Mouse (Mus musculus) cortical plate, adult 2 months (tissue): ENCODE results near the gene Irgq. TPM values are rescaled to one million over a fixed set of nuclear protein-coding genes. Genes with fewer than 3 reads are reported as not detected.

Source experiments
- H3K27ac ChIP-seq: fragments of 200-500 bp; 2 replicates; pipeline ENCODE4 v1.5.1; 2012; ENCODE audit warnings: low read length, control low read depth, inconsistent platforms; ENCODE audit not compliant: insufficient read depth
- H3K4me1 ChIP-seq: fragments of 200-500 bp; 2 replicates; pipeline ENCODE4 v1.6.1; 2011; ENCODE audit warnings: low read length; ENCODE audit not compliant: control insufficient read depth, insufficient read depth
- H3K4me3 ChIP-seq: fragments of 200-500 bp; 2 replicates; pipeline ENCODE4 v1.5.1; 2011; ENCODE audit warnings: mild to moderate bottlenecking, low read length, control low read depth; ENCODE audit not compliant: insufficient read depth
- CTCF ChIP-seq: fragments of 200-500 bp; IDR thresholded peaks from 2 replicates; pipeline ENCODE4 v1.5.1; 2011; ENCODE audit warnings: mild to moderate bottlenecking, control low read depth, low read length; ENCODE audit not compliant: insufficient read depth; ENCODE audit errors: extremely low read depth
- POLR2A ChIP-seq: fragments of 200-500 bp; IDR thresholded peaks from 2 replicates; pipeline ENCODE4 v1.6.1; 2011; ENCODE audit warnings: mild to moderate bottlenecking, low read length, control low read depth; ENCODE audit not compliant: insufficient read depth; ENCODE audit errors: extremely low read depth
- polyA plus RNA-seq: library from polyadenylated mRNA; depleted of rRNA; stranded (reverse); fragments of >200 nt; gene quantifications from 2 replicates; pipeline ENCODE4 v1.2.3, GENCODE M21; 2012; rRNA removed

Irgq gene
- polyA plus RNA-seq, 1 experiment = 53.9 TPM

DNA sequence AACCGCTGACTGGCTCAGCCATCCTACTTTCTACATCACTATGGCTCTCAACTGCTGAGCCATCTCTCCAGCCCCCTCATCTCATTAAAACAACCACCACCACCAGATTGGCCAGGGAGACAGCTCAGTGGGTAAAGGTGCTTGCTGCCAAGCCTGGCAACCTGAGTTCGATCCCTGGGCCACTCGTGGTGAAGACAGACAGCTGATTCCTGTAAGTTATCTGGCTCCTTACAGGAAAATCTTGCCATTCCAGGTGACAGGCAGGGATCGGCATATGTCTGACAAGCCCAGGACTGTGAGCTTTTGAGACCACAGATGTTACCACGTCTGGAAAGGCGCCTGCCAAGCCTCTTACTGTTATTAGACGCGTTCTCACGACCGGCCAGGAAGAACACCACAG is 47.3 kb downstream of the Irgq start:
- TF ChIP-seq POLR2A (no peak), CTCF (no peak)
- no peak overlapping the region for H3K4me3 ChIP-seq
- no peaks in the 10 kb centered on the region for H3K4me1 ChIP-seq
- H3K27ac ChIP-seq = no peak overlapping the region

DNA sequence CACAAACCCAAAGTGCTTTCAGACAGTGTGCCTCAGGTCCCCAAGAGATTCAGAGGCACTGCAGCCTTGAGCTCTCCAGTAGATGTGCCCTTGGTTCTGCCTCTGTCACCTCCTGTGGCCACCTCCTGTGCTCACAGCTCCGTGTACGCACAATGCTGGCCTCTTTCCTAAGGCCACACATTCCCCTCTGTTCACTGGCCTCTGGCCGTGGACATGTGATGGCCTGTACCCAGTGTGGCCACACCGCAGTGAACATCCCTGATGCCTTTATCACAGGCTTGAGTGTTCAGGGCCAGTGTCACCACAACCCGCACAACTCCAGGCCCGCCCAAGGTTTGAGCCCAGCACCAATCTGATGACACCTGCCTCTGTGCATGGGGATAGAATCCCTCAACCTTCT is 54.4 kb downstream of the Irgq start:
- TF ChIP-seq POLR2A = no peak
- TF ChIP-seq CTCF = no peak
- H3K4me1 ChIP-seq = peaks cover 4% of the 10 kb centered on the region
- no peak overlapping the region for H3K4me3 ChIP-seq
- no peak overlapping the region for H3K27ac ChIP-seq

DNA sequence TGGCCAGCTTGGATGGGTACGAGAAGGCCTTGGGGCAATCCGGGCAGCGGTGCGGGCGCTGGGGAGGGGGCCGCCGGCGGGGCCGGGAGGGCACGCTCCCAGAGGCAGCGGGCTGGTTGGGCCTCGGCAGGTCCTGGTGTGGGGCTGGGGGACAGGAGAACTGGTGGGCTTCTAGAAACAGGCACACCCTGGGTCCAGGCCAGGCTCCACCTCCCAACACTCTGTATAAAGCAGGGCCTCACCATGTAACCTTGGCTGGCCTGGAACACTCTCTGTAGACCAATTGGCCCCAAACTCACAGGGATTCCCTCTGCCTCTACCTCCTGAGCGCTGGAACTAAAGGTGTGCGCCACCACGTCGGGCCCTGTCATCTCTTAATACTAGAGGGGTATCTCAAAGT is 55.5 kb downstream of the Irgq start:
- Histone ChIP-seq H3K4me1 (peaks cover 4% of the 10 kb centered on the region), H3K27ac (no peak overlapping the region), H3K4me3 (no peak overlapping the region)
- TF ChIP-seq CTCF (no peak), POLR2A (no peak)

DNA sequence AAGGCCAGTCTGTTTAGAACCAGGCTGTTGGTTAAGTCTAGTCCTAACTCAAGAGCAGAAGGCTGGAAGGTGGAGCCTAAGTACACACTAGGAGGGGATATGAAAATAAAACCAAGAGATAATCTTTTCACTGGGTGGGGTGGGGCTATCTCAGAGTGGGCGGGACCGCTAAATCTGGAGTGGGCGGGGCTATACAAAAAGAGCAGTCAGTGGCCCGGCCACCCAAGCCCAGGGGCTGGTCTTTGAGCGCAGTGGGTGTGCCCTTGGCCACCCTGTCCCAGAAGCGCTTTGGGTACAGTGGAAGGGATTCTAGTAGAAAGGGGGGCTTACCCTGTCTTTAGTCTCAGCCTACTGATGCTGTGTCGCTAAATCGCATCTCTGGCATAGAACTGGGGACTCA is 56.3 kb downstream of the Irgq start:
- TF ChIP-seq CTCF = no peak
- TF ChIP-seq POLR2A = no peak
- no peak overlapping the region for H3K27ac ChIP-seq

DNA sequence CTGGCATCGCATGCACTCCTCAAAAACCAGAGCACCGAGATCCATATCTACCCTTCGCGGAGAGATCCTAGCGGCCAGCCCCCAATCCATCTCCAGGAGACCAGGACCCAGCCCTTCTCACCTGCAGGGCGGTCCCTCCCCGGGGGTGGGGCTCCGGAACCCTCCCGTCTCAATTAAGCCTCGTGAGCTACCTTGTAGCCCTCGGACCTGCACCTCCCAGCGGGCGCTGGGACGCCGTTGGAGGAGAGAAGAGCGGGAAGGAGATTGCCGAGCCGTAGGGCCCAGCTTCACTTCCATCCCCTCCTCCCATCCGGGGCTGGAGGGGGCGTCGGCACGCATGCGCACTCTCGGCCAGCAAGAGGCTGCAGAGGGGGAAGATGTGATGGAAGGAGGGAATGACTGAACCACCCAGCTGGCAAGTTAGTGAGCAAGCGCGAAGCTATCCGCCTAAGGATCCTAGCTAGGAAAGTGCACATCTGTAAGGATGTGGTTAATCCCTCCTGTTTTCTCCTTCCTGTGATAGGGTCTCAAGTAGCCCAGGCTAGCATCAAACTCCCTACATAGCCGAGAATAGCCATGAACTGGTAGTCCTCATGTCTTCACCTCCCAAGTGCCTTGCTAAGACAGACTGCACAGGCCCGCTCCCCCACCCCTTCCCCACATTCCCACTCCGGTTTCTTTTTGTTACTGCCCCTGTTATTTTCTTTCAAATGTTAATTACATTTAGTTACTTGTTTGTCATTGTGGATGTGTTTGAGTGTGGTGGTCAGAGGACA is 57.0 kb downstream of the Irgq start, which contains the start of the genes Ethe1 and Zfp575:
Gene Ethe1 (plus strand): TSS at position 214 of the 776 bp plus-strand sequence.
Gene Zfp575 (minus strand): TSS at position 312 of the 776 bp plus-strand sequence.
- H3K4me1 ChIP-seq = peaks cover 5% of the 10 kb centered on the region
- TF ChIP-seq POLR2A = peak; percentile 96
- TF ChIP-seq CTCF = no peak
- peak within 1 kb of the TSS; percentile 58 for H3K4me3 ChIP-seq
- 0 out of 2 replicates have a peak within 1 kb of the TSS, but pooled peaks have one; percentile 34 for H3K27ac ChIP-seq

More for the DNA sequence above, 56.3 kb downstream of the Irgq start:
- H3K4me1 ChIP-seq = peaks cover 4% of the 10 kb centered on the region
- peak overlapping the region; percentile 58 for H3K4me3 ChIP-seq

Other genes starting within 250 kb of the Irgq start
- 22.9 and 27.6 TPM in 2 replicates for gene Zfp61, start 229.5 kb upstream of the Irgq start, polyA plus RNA-seq
- 20.2 and 22.4 TPM in 2 replicates for gene Zfp94, start 214.0 kb upstream of the Irgq start, polyA plus RNA-seq
- 0.29 TPM in 1 of 2 replicates, not detected in the other for gene Tescl, start 196.8 kb upstream of the Irgq start, polyA plus RNA-seq
- gene Lypd5, start 181.5 kb upstream of the Irgq start, polyA plus RNA-seq = not detected in 2 replicates
- gene Kcnn4, start 160.4 kb upstream of the Irgq start, polyA plus RNA-seq = 0.47 and 0.77 TPM in 2 replicates
- 81.7 and 84.5 TPM in 2 replicates for gene Smg9, start 131.1 kb upstream of the Irgq start, polyA plus RNA-seq
- 0.55 and 1.4 TPM in 2 replicates for gene Irgc1, start 78.4 kb upstream of the Irgq start, polyA plus RNA-seq
- 1.3 and 1.5 TPM in 2 replicates for gene Plaur, start 68.2 kb upstream of the Irgq start, polyA plus RNA-seq
- gene Cadm4, start 48.7 kb upstream of the Irgq start, polyA plus RNA-seq = 234 and 237 TPM in 2 replicates
- 71.7 and 73.4 TPM in 2 replicates for gene Zfp428, start 23.7 kb upstream of the Irgq start, polyA plus RNA-seq
- gene AC161166.1, start 18.2 kb upstream of the Irgq start, polyA plus RNA-seq = not detected in 2 replicates
- 0.33 TPM in 1 of 2 replicates, not detected in the other for gene Pinlyp, start 15.4 kb downstream of the Irgq start, polyA plus RNA-seq
- gene Xrcc1, start 15.6 kb downstream of the Irgq start, polyA plus RNA-seq = 41.6 and 46.2 TPM in 2 replicates
- 18.4 and 19.4 TPM in 2 replicates for gene Ethe1, start 56.9 kb downstream of the Irgq start, polyA plus RNA-seq
- 7.3 and 7.4 TPM in 2 replicates for gene Zfp575, start 57.0 kb downstream of the Irgq start, polyA plus RNA-seq
- 0.08 and 0.11 TPM in 2 replicates for gene Phldb3, start 80.1 kb downstream of the Irgq start, polyA plus RNA-seq
- gene Lypd3, start 105.9 kb downstream of the Irgq start, polyA plus RNA-seq = not detected in 2 replicates
- gene Tex101, start 146.0 kb downstream of the Irgq start, polyA plus RNA-seq = not detected in 2 replicates
- not detected in 2 replicates for gene BC049730, start 178.6 kb downstream of the Irgq start, polyA plus RNA-seq
- not detected in 2 replicates for gene Gm4763, start 196.2 kb downstream of the Irgq start, polyA plus RNA-seq
- not detected in 2 replicates for gene Cd177, start 229.6 kb downstream of the Irgq start, polyA plus RNA-seq
- 0.19 TPM in 1 of 2 replicates, not detected in the other for gene Ceacam10, start 246.5 kb downstream of the Irgq start, polyA plus RNA-seq